Mouse (Mus musculus): ENCODE results near the gene Ccdc28b. TPM values are rescaled to one million over a fixed set of nuclear protein-coding genes. Genes with fewer than 3 reads are reported as not detected.

Gene Ccdc28b
- polyA plus RNA-seq, 1 experiment from 2014 or later: 65.8 TPM

- Histone ChIP-seq H3K27ac (ENCODE audit: low read length) (peak within 1 kb of the TSS; percentile 52), H3K9me3 (ENCODE audit: control insufficient read depth, low read length) (no peaks in the 10 kb centered on the region), H3K27me3 (ENCODE audit: control insufficient read depth, insufficient read depth, low read depth, low read length) (no peaks in the 10 kb centered on the region; the same call in 1 of the 2 replicates), H3K4me2 (ENCODE audit: low read depth, low read length) (peak within 1 kb of the TSS; percentile 36; the same call in 1 of the 2 replicates), H3K36me3 (ENCODE audit: control insufficient read depth, insufficient read depth, low read length) (no peaks in the 10 kb centered on the region), H3K4me1 (replicated peaks; ENCODE audit: control insufficient read depth, insufficient read depth, low read length) (peaks cover 5% of the 10 kb centered on the region; the same call in 1 of the 2 replicates), H3K4me3 (ENCODE audit: low read length) (no peak within 1 kb of the TSS), H3K9ac (ENCODE audit: low read length) (no peak within 1 kb of the TSS)
- 64% methylated on average over 5 of the region's 5 CpGs for WGBS
- peak; percentile 47; the same call in 1 of the 2 replicates for ATAC-seq (ENCODE audit: low read depth)
Observed at GRCm38 (mm10) chr4:129578466-129578865, 45.3 kb downstream of the Ccdc28b start, which contains the start of gene Fam167b. Gene Fam167b, minus strand, starts transcription at chr4:129578549.

DNA sequence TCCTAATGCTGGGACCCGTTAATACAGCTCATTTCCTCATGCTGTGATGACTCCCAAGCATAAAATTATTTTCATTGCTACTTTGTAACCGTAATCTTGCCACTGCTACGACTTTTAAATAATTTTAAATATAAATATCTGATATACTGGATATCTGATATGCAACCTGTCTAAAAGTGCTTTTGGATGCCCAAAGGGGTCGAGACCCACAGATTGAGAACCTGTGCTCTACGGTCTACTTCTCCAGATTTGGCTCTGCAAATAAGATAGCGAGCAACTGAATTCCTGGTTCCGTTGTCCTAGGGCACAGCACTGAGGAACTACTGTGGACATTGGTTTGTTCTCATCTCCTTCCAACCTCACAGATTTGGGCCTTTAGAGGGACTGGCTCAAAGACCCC, 46.1 kb downstream of the Ccdc28b start:
- no peaks in the 10 kb centered on the region; the same call in 1 of the 2 replicates for H3K27me3 ChIP-seq (ENCODE audit: control insufficient read depth, insufficient read depth, low read depth, low read length)
- no peak overlapping the region for H3K9ac ChIP-seq (ENCODE audit: low read length)
- H3K27ac ChIP-seq (ENCODE audit: low read length): no peak overlapping the region
- no peak for ATAC-seq (ENCODE audit: low read depth)
- H3K4me1 ChIP-seq (replicated peaks; ENCODE audit: control insufficient read depth, insufficient read depth, low read length): peaks cover 5% of the 10 kb centered on the region; the same call in 1 of the 2 replicates
- no peak overlapping the region for H3K4me2 ChIP-seq (ENCODE audit: low read depth, low read length)
- no peaks in the 10 kb centered on the region for H3K36me3 ChIP-seq (ENCODE audit: control insufficient read depth, insufficient read depth, low read length)
- 74% methylated on average over 7 of the region's 7 CpGs for WGBS
- H3K4me3 ChIP-seq (ENCODE audit: low read length): no peak overlapping the region
- no peaks in the 10 kb centered on the region for H3K9me3 ChIP-seq (ENCODE audit: control insufficient read depth, low read length)

DNA sequence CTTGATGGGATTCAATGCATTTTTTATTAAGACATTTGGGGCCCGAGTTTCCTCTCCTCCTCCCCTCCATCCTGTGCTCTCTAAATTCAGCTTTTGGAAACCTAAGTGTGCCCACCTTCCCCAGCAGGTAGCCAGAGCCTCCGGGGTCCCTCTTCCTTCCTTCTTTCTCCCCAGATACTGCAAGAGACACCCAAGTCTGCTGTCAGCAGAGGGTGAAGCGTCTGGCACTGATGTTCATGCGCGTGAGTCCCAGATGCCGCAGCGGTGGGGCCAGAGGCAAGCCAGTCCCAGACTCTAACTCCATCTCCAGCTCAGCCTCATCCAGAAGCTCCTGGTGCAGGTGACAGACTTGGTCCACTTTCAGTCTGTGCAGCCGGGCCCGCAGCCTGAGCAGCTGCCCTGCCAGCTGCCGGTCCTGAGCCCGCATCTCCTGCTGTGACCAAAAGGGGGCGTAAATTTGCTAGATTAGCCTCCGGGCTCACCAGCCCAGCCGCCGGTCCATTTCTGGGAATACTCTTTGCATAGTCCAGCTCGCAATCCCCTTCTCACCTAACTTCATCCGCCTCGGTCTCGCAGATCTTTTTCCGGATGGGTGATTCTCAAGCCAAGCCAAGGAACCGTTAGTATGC, 46.8 kb downstream of the Ccdc28b start:
- WGBS: 30% methylated on average over 21 of the region's 21 CpGs
- ATAC-seq (ENCODE audit: low read depth): peak; percentile 46; the same call in 1 of the 2 replicates
- Histone ChIP-seq H3K36me3 (ENCODE audit: control insufficient read depth, insufficient read depth, low read length) (no peaks in the 10 kb centered on the region), H3K4me2 (ENCODE audit: low read depth, low read length) (peak overlapping the region; percentile 36), H3K9ac (ENCODE audit: low read length) (peak overlapping the region; percentile 49; the same call in 1 of the 2 replicates), H3K27ac (ENCODE audit: low read length) (no peak overlapping the region), H3K4me3 (ENCODE audit: low read length) (peak overlapping the region; percentile 6; the same call in 1 of the 2 replicates), H3K4me1 (replicated peaks; ENCODE audit: control insufficient read depth, insufficient read depth, low read length) (peaks cover 5% of the 10 kb centered on the region; the same call in 1 of the 2 replicates), H3K27me3 (ENCODE audit: control insufficient read depth, insufficient read depth, low read depth, low read length) (no peaks in the 10 kb centered on the region; the same call in 1 of the 2 replicates), H3K9me3 (ENCODE audit: control insufficient read depth, low read length) (no peaks in the 10 kb centered on the region)

GRCm38 (mm10) chr4:129575171-129575844, 48.4 kb downstream of the Ccdc28b start:
- H3K36me3 ChIP-seq (ENCODE audit: control insufficient read depth, insufficient read depth, low read length): no peaks in the 10 kb centered on the region
- H3K4me1 ChIP-seq (replicated peaks; ENCODE audit: control insufficient read depth, insufficient read depth, low read length): peaks cover 5% of the 10 kb centered on the region; the same call in 1 of the 2 replicates
- no peak overlapping the region for H3K4me2 ChIP-seq (ENCODE audit: low read depth, low read length)
- H3K9me3 ChIP-seq (ENCODE audit: control insufficient read depth, low read length): no peaks in the 10 kb centered on the region
- peak; percentile 52; the same call in 1 of the 2 replicates for ATAC-seq (ENCODE audit: low read depth)
- no peaks in the 10 kb centered on the region; the same call in 1 of the 2 replicates for H3K27me3 ChIP-seq (ENCODE audit: control insufficient read depth, insufficient read depth, low read depth, low read length)
- H3K4me3 ChIP-seq (ENCODE audit: low read length): no peak overlapping the region
- 39% methylated on average over 7 of the region's 8 CpGs for WGBS
- H3K27ac ChIP-seq (ENCODE audit: low read length): peak overlapping the region; percentile 65
- peak overlapping the region; percentile 53; the same call in 1 of the 2 replicates for H3K9ac ChIP-seq (ENCODE audit: low read length)

- Histone ChIP-seq H3K27me3 (ENCODE audit: control insufficient read depth, insufficient read depth, low read depth, low read length) (no peaks in the 10 kb centered on the region; the same call in 1 of the 2 replicates), H3K9me3 (ENCODE audit: control insufficient read depth, low read length) (no peaks in the 10 kb centered on the region), H3K4me1 (replicated peaks; ENCODE audit: control insufficient read depth, insufficient read depth, low read length) (peaks cover 5% of the 10 kb centered on the region; the same call in 1 of the 2 replicates), H3K36me3 (ENCODE audit: control insufficient read depth, insufficient read depth, low read length) (no peaks in the 10 kb centered on the region), H3K9ac (ENCODE audit: low read length) (no peak within 1 kb of the TSS), H3K4me3 (ENCODE audit: low read length) (no peak within 1 kb of the TSS), H3K4me2 (ENCODE audit: low read depth, low read length) (no peak within 1 kb of the TSS), H3K27ac (ENCODE audit: low read length) (peak within 1 kb of the TSS; percentile 62)
- 89% methylated on average over 8 of the region's 8 CpGs for WGBS
- ATAC-seq (ENCODE audit: low read depth): no peak
Observed at GRCm38 (mm10) chr4:129573430-129573829, 50.3 kb downstream of the Ccdc28b start, which contains the start of gene Lck. Gene Lck, minus strand, starts transcription at chr4:129573641.

DNA sequence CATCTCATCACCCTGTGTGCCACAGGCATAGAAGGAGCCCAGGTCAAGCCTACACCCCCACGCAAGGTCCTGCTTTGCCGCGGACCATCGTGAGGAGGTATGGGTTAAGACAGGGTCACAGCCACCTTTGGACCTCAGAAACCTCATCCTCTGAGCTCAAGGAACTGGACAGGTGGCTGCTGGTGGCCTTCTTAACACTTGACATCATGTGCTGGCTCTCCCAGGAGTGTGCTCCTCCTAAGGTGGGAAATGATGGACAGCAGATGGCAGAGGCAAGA, 50.7 kb downstream of the Ccdc28b start:
- Histone ChIP-seq H3K27ac (ENCODE audit: low read length) (peak overlapping the region; percentile 62), H3K9me3 (ENCODE audit: control insufficient read depth, low read length) (no peaks in the 10 kb centered on the region), H3K4me1 (replicated peaks; ENCODE audit: control insufficient read depth, insufficient read depth, low read length) (peaks cover 5% of the 10 kb centered on the region; the same call in 1 of the 2 replicates), H3K4me3 (ENCODE audit: low read length) (no peak overlapping the region), H3K27me3 (ENCODE audit: control insufficient read depth, insufficient read depth, low read depth, low read length) (no peaks in the 10 kb centered on the region; the same call in 1 of the 2 replicates), H3K9ac (ENCODE audit: low read length) (no peak overlapping the region), H3K36me3 (ENCODE audit: control insufficient read depth, insufficient read depth, low read length) (no peaks in the 10 kb centered on the region), H3K4me2 (ENCODE audit: low read depth, low read length) (no peak overlapping the region)
- ATAC-seq (ENCODE audit: low read depth): no peak
- WGBS: 91% methylated on average over 4 of the region's 4 CpGs

DNA sequence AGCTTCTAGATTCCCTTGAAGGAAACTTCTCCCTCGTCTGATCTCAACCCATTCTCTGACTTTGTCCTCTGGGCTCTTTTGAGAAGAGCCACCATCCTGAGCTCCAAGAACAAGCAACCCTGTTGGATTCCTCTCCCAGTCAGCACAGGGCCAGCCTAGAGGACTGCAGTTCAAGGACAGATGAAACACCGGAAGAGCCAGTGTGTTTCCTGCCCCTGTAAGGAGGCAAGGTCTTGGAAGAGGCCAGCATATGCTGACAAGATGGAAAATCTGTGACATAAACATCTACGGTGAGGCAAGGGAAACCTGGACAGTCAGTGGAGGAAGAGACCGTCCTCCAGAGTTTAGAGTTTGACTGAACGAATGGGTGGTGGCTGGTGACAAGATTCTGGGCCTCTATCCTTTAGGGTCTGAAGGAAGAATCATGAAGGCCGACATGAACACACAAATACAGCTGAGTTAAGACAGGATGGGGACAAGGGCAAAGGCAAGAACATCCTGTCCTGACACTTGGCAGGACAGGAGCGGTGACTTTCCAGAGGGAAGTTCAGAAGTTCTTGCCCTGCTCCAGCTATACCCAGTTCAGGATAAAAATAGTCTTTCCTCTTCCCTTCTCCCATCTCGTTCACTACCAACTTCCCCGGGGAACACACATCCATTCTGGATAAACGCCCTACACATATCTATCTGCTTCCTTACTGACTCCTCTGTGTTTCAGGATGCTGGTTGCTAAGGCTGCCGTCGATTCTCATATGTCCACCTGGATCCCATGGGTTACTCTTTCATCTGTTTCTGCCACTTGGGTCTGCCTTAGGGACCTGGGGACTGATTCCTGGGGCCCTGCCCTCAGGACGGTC, 51.3 kb downstream of the Ccdc28b start:
- no peaks in the 10 kb centered on the region for H3K9me3 ChIP-seq (ENCODE audit: control insufficient read depth, low read length)
- ATAC-seq (ENCODE audit: low read depth): no peak

GRCm38 (mm10) chr4:129571551-129572084, 52.1 kb downstream of the Ccdc28b start:
- Histone ChIP-seq H3K4me2 (ENCODE audit: low read depth, low read length) (no peak overlapping the region), H3K9me3 (ENCODE audit: control insufficient read depth, low read length) (no peaks in the 10 kb centered on the region), H3K27me3 (ENCODE audit: control insufficient read depth, insufficient read depth, low read depth, low read length) (no peaks in the 10 kb centered on the region; the same call in 1 of the 2 replicates), H3K36me3 (ENCODE audit: control insufficient read depth, insufficient read depth, low read length) (no peaks in the 10 kb centered on the region), H3K4me1 (replicated peaks; ENCODE audit: control insufficient read depth, insufficient read depth, low read length) (no peaks in the 10 kb centered on the region; the same call in 1 of the 2 replicates), H3K9ac (ENCODE audit: low read length) (no peak overlapping the region), H3K4me3 (ENCODE audit: low read length) (no peak overlapping the region), H3K27ac (ENCODE audit: low read length) (no peak overlapping the region; the same call in 1 of the 2 replicates)
- no peak for ATAC-seq (ENCODE audit: low read depth)
- WGBS: 63% methylated on average over 8 of the region's 8 CpGs

More for the DNA sequence above, 51.3 kb downstream of the Ccdc28b start:
- peak overlapping the region; percentile 62 for H3K27ac ChIP-seq (ENCODE audit: low read length)
- H3K36me3 ChIP-seq (ENCODE audit: control insufficient read depth, insufficient read depth, low read length): no peaks in the 10 kb centered on the region
- H3K27me3 ChIP-seq (ENCODE audit: control insufficient read depth, insufficient read depth, low read depth, low read length): no peaks in the 10 kb centered on the region; the same call in 1 of the 2 replicates
- 62% methylated on average over 13 of the region's 13 CpGs for WGBS
- H3K4me3 ChIP-seq (ENCODE audit: low read length): no peak overlapping the region
- no peak overlapping the region for H3K4me2 ChIP-seq (ENCODE audit: low read depth, low read length)
- H3K4me1 ChIP-seq (replicated peaks; ENCODE audit: control insufficient read depth, insufficient read depth, low read length): peaks cover 5% of the 10 kb centered on the region; the same call in 1 of the 2 replicates
- no peak overlapping the region for H3K9ac ChIP-seq (ENCODE audit: low read length)

All from lung, embryonic 16.5 days (tissue).